Mouse (Mus musculus) hindbrain, embryonic 10.5 days (tissue): ENCODE measurements at regions not wholly inside any gene's neighbourhood (a gene's known extent, or its start where the extent isn't known, plus 50 kb on each side); places are given as distances from the start of the nearest gene placed in this dataset.

Source experiments
- DNase-seq: peaks from one replicate; pipeline ENCODE4 v3.0.0-alpha.2; 2017; ENCODE audit warnings: low spot score
- H3K27ac ChIP-seq: fragments of 300-500 bp; sonication (generic); 2 replicates; pipeline ENCODE4 v1.5.1; 2016; ENCODE audit warnings: mild to moderate bottlenecking, moderate library complexity
- H3K27me3 ChIP-seq: fragments of 300-500 bp; sonication (generic); 2 replicates; pipeline ENCODE4 v1.6.1; 2016; ENCODE audit warnings: mild to moderate bottlenecking; ENCODE audit not compliant: poor library complexity, insufficient read depth, severe bottlenecking
- H3K36me3 ChIP-seq: fragments of 300-500 bp; sonication (generic); 2 replicates; pipeline ENCODE4 v1.6.1; 2016; ENCODE audit warnings: mild to moderate bottlenecking, moderate library complexity
- H3K4me1 ChIP-seq: fragments of 300-500 bp; sonication (generic); replicated peaks from 2 replicates; pipeline ENCODE4 v1.6.1; 2016; ENCODE audit warnings: mild to moderate bottlenecking
- H3K4me3 ChIP-seq: fragments of 300-500 bp; sonication (generic); 2 replicates; pipeline ENCODE4 v1.5.1; 2016; ENCODE audit warnings: mild to moderate bottlenecking, moderate library complexity
- H3K9me3 ChIP-seq: fragments of 300-500 bp; sonication (generic); 2 replicates; pipeline ENCODE4 v1.6.1; 2016; ENCODE audit warnings: mild to moderate bottlenecking, moderate library complexity
- WGBS: fragments of 180-500 bp; shearing (Covaris S2); methylation state at CpG from one replicate; pipeline ENCODE4 v1.1.7; 2016; 5-methylcytosine and 5-hydroxymethylcytosine counted together

DNA sequence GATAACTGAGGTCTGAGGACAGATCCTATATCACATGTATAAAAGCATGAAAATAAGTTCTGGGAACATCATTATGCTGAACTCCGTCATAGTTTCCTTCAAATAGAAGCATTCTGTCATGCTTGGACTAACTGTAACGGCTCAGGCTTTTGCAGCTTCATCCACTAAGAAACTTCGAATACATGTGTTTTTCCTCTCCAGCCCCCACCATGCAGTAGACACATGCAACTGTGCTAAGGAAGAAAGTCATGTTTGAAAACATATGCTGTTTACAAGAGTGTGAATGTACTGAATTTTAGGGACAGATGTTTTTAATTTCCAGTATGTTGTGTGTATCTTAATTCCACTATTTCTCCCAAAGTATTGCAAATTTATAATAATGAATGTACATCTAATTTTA is 219.5 kb downstream of the Ptprc start:
- H3K4me1 ChIP-seq, result no peaks in the 10 kb centered on the region
- no peak overlapping the region for H3K27ac ChIP-seq
- H3K4me3 ChIP-seq, result no peak overlapping the region
- peaks cover 48% of the 10 kb centered on the region for H3K36me3 ChIP-seq
- 89% methylated on average over 3 of the region's 3 CpGs for WGBS
- no peak for DNase-seq
- H3K9me3 ChIP-seq, result no peaks in the 10 kb centered on the region
- H3K27me3 ChIP-seq, result no peaks in the 10 kb centered on the region

- Histone ChIP-seq H3K27ac (no peak overlapping the region), H3K4me3 (no peak overlapping the region), H3K9me3 (no peaks in the 10 kb centered on the region), H3K27me3 (no peaks in the 10 kb centered on the region), H3K4me1 (no peaks in the 10 kb centered on the region), H3K36me3 (peaks cover 49% of the 10 kb centered on the region)
- WGBS, result 81% methylated on average over 2 of the region's 2 CpGs
- DNase-seq, result no peak
Observed at GRCm38 (mm10) chr1:137955139-137955538, 220.4 kb downstream of the Ptprc start.

GRCm38 (mm10) chr1:137953369-137953768 is 222.1 kb downstream of the Ptprc start:
- Histone ChIP-seq H3K9me3 (no peaks in the 10 kb centered on the region), H3K4me1 (peaks cover 10% of the 10 kb centered on the region; the same call in 1 of the 2 replicates), H3K4me3 (no peak overlapping the region), H3K36me3 (peaks cover 41% of the 10 kb centered on the region), H3K27ac (no peak overlapping the region), H3K27me3 (no peaks in the 10 kb centered on the region)
- no peak for DNase-seq
- 89% methylated on average over 1 of the region's 1 CpGs for WGBS

- no peaks in the 10 kb centered on the region for H3K27me3 ChIP-seq
- H3K4me3 ChIP-seq, result no peak overlapping the region
- H3K36me3 ChIP-seq, result peaks cover 41% of the 10 kb centered on the region
- H3K4me1 ChIP-seq, result peaks cover 10% of the 10 kb centered on the region; the same call in 1 of the 2 replicates
- 90% methylated on average over 1 of the region's 1 CpGs for WGBS
- H3K9me3 ChIP-seq, result no peaks in the 10 kb centered on the region
- DNase-seq, result no peak
- peak overlapping the region; percentile 35; the same call in 1 of the 2 replicates for H3K27ac ChIP-seq
Observed at GRCm38 (mm10) chr1:137952777-137953176, 222.7 kb downstream of the Ptprc start.

GRCm38 (mm10) chr1:137947900-137948299 is 227.6 kb downstream of the Ptprc start:
- Histone ChIP-seq H3K27me3 (no peaks in the 10 kb centered on the region), H3K36me3 (peaks cover 54% of the 10 kb centered on the region), H3K4me3 (no peak overlapping the region), H3K9me3 (no peaks in the 10 kb centered on the region), H3K4me1 (peaks cover 10% of the 10 kb centered on the region; the same call in 1 of the 2 replicates), H3K27ac (no peak overlapping the region)
- DNase-seq, result no peak
- WGBS, result 75% methylated on average over 1 of the region's 1 CpGs

- no peak overlapping the region for H3K27ac ChIP-seq
- H3K27me3 ChIP-seq, result no peaks in the 10 kb centered on the region
- H3K4me1 ChIP-seq, result no peaks in the 10 kb centered on the region
- DNase-seq, result no peak
- no peak overlapping the region for H3K4me3 ChIP-seq
- H3K9me3 ChIP-seq, result no peaks in the 10 kb centered on the region
- 90% methylated on average over 11 of the region's 11 CpGs for WGBS
- H3K36me3 ChIP-seq, result peaks cover 62% of the 10 kb centered on the region
Observed at GRCm38 (mm10) chr1:137941776-137942522, 233.6 kb downstream of the Ptprc start.

DNA sequence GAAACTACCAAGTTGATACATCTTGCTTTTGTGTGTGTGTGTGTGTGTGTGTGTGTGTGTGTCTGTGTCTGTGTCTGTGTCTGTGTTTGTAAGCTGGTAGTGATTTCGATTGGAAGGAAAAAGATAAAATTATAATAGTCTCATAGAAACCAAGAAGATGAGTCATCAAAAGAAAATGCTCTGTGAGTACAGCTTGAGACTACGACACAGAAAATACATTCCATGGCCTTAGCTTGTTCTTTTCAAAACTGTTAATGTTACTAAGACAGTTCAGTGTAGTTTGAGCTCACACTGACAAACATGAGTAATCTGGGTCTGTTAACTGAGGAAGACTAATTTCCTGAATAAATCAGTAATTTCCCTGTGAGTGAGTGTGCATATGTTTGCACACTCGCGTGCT is 239.8 kb downstream of the Ptprc start:
- H3K4me1 ChIP-seq, result peaks cover 6% of the 10 kb centered on the region; the same call in 1 of the 2 replicates
- no peak overlapping the region for H3K4me3 ChIP-seq
- no peaks in the 10 kb centered on the region for H3K9me3 ChIP-seq
- peaks cover 81% of the 10 kb centered on the region for H3K36me3 ChIP-seq
- no peak overlapping the region for H3K27ac ChIP-seq
- WGBS, result 91% methylated on average over 4 of the region's 4 CpGs
- no peaks in the 10 kb centered on the region for H3K27me3 ChIP-seq
- no peak for DNase-seq

- H3K4me3 ChIP-seq, result no peak overlapping the region
- H3K27me3 ChIP-seq, result no peaks in the 10 kb centered on the region
- peak overlapping the region; percentile 91 for H3K27ac ChIP-seq
- no peaks in the 10 kb centered on the region for H3K9me3 ChIP-seq
- peaks cover 50% of the 10 kb centered on the region for H3K4me1 ChIP-seq
- DNase-seq, result no peak
- WGBS, result 88% methylated on average over 3 of the region's 3 CpGs
- peaks cover 54% of the 10 kb centered on the region for H3K36me3 ChIP-seq
Observed at GRCm38 (mm10) chr1:137929764-137930163, 245.7 kb downstream of the Ptprc start.

GRCm38 (mm10) chr1:137928522-137928921 is 247.0 kb downstream of the Ptprc start:
- Histone ChIP-seq H3K36me3 (peaks cover 45% of the 10 kb centered on the region), H3K27ac (peak overlapping the region; percentile 91), H3K27me3 (no peaks in the 10 kb centered on the region), H3K4me1 (peaks cover 50% of the 10 kb centered on the region), H3K9me3 (no peaks in the 10 kb centered on the region), H3K4me3 (peak overlapping the region; percentile 16; the same call in 1 of the 2 replicates)
- WGBS, result 14% methylated on average over 6 of the region's 6 CpGs
- peak; percentile 83 for DNase-seq

- H3K36me3 ChIP-seq, result peaks cover 40% of the 10 kb centered on the region
- H3K27me3 ChIP-seq, result no peaks in the 10 kb centered on the region
- H3K4me3 ChIP-seq, result peak overlapping the region; percentile 24; the same call in 1 of the 2 replicates
- peak overlapping the region; percentile 91 for H3K27ac ChIP-seq
- no peaks in the 10 kb centered on the region for H3K9me3 ChIP-seq
- H3K4me1 ChIP-seq, result peaks cover 50% of the 10 kb centered on the region
- 29% methylated on average over 11 of the region's 11 CpGs for WGBS
- peak; percentile 81 for DNase-seq
Observed at GRCm38 (mm10) chr1:137927953-137928352, 247.6 kb downstream of the Ptprc start.

DNA sequence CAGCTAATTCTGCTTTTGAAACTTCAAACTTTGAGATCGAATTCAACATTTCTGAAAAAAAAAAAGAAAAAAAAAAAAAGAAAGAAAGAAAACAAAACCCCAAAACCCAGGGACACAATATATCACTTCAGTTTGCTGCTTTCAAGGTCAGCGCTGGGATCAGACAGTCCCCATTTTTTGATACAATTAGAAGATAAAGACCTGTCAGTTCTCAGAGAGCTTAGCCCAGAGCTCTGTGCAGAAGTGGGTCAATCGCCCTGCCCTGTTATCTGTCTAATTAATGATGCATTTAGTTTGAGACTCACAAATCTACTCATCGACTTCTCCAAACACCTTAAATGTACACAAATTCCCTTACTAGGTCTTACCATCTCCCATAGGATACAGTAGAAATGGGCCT is 249.2 kb downstream of the Ptprc start:
- Histone ChIP-seq H3K9me3 (no peaks in the 10 kb centered on the region), H3K4me3 (no peak overlapping the region), H3K36me3 (peaks cover 36% of the 10 kb centered on the region), H3K27me3 (no peaks in the 10 kb centered on the region), H3K27ac (0 out of 2 replicates have a peak overlapping the region, but pooled peaks have one; percentile 91), H3K4me1 (peaks cover 45% of the 10 kb centered on the region)
- 79% methylated on average over 4 of the region's 4 CpGs for WGBS
- DNase-seq, result no peak

DNA sequence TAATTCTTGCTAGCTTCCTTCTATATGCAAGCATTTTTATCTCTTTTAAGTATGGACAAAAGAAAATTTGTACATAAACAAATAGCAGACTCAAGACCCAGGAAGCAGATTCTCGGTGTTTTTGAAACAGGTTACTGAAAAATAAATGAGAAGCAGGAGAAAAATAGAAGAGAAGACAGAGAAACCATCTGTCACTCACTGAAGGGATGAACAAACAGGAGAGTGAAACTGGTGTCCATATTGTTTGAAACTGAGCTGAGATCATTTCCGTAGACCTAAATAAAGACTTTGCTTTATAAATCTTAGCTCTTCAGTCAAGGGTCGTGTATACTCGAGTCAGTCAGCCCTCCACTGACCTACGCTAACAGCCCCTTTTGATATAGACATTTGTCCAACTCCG is 251.4 kb downstream of the Ptprc start:
- Histone ChIP-seq H3K27me3 (no peaks in the 10 kb centered on the region), H3K27ac (no peak overlapping the region), H3K9me3 (no peaks in the 10 kb centered on the region), H3K36me3 (peaks cover 19% of the 10 kb centered on the region), H3K4me1 (peaks cover 48% of the 10 kb centered on the region), H3K4me3 (no peak overlapping the region)
- DNase-seq, result no peak
- 89% methylated on average over 6 of the region's 6 CpGs for WGBS

- no peaks in the 10 kb centered on the region for H3K27me3 ChIP-seq
- H3K9me3 ChIP-seq, result no peaks in the 10 kb centered on the region
- WGBS, result 90% methylated on average over 2 of the region's 2 CpGs
- H3K4me3 ChIP-seq, result no peak overlapping the region
- peaks cover 19% of the 10 kb centered on the region for H3K36me3 ChIP-seq
- DNase-seq, result no peak
- no peak overlapping the region for H3K27ac ChIP-seq
- H3K4me1 ChIP-seq, result peaks cover 44% of the 10 kb centered on the region
Observed at GRCm38 (mm10) chr1:137923705-137924104, 251.8 kb downstream of the Ptprc start.
